Mouse (Mus musculus): Measurements from ENCODE around the gene Ctsw. TPM values are rescaled to one million over a fixed set of nuclear protein-coding genes. Genes with fewer than 3 reads are reported as not detected.

Ctsw gene
- total and polyA plus RNA-seq, 2 experiments from 2014 or later: 0.33 to 1.9 TPM

GRCm38 (mm10) chr19:5429806-5430205, 38.5 kb downstream of the Ctsw start:
- ATAC-seq (ENCODE audit: low FRiP score) (no peak), DNase-seq (ENCODE audit: low spot score) (peak; percentile 26)
- Histone ChIP-seq H3K9me3 (ENCODE audit: low read length) (no peaks in the 10 kb centered on the region), H3K4me2 (ENCODE audit: low read depth, low read length, poor library complexity, severe bottlenecking) (no peak overlapping the region), H3K27ac (ENCODE audit: low read depth, low read length) (no peak overlapping the region), H3K9ac (replicated peaks; ENCODE audit: low read length, poor library complexity, severe bottlenecking) (no peak overlapping the region), H3K4me3 (ENCODE audit: low read depth, low read length) (no peak overlapping the region), H3K4me1 (ENCODE audit: insufficient read depth, low read length) (peaks cover 16% of the 10 kb centered on the region), H3K27me3 (ENCODE audit: insufficient read depth, low read length) (no peaks in the 10 kb centered on the region), H3K36me3 (ENCODE audit: insufficient read depth, low read length) (peaks cover 11% of the 10 kb centered on the region; the same call in 1 of the 2 replicates)
- TF ChIP-seq CTCF (IDR thresholded peaks at IDR 0.05): no peak
- 68% methylated on average over 8 of the region's 8 CpGs for WGBS

- no peaks in the 10 kb centered on the region for H3K9me3 ChIP-seq (ENCODE audit: low read length)
- peaks cover 11% of the 10 kb centered on the region; the same call in 1 of the 2 replicates for H3K36me3 ChIP-seq (ENCODE audit: insufficient read depth, low read length)
- no peak overlapping the region for H3K27ac ChIP-seq (ENCODE audit: low read depth, low read length)
- H3K4me3 ChIP-seq (ENCODE audit: low read depth, low read length): no peak overlapping the region
- H3K4me2 ChIP-seq (ENCODE audit: low read depth, low read length, poor library complexity, severe bottlenecking): no peak overlapping the region
- no peak for TF ChIP-seq CTCF (IDR thresholded peaks at IDR 0.05)
- DNase-seq (ENCODE audit: low spot score): no peak
- no peak for ATAC-seq (ENCODE audit: low FRiP score)
- 86% methylated on average over 4 of the region's 4 CpGs for WGBS
- no peaks in the 10 kb centered on the region for H3K27me3 ChIP-seq (ENCODE audit: insufficient read depth, low read length)
- H3K9ac ChIP-seq (replicated peaks; ENCODE audit: low read length, poor library complexity, severe bottlenecking): no peak overlapping the region; the same call in 1 of the 2 replicates
- peaks cover 16% of the 10 kb centered on the region for H3K4me1 ChIP-seq (ENCODE audit: insufficient read depth, low read length)
Observed at GRCm38 (mm10) chr19:5429219-5429618, 39.1 kb downstream of the Ctsw start.

- Histone ChIP-seq H3K4me1 (ENCODE audit: insufficient read depth, low read length) (peaks cover 17% of the 10 kb centered on the region), H3K27ac (ENCODE audit: low read depth, low read length) (no peak overlapping the region), H3K4me2 (ENCODE audit: low read depth, low read length, poor library complexity, severe bottlenecking) (no peak overlapping the region), H3K9me3 (ENCODE audit: low read length) (no peaks in the 10 kb centered on the region), H3K27me3 (ENCODE audit: insufficient read depth, low read length) (no peaks in the 10 kb centered on the region), H3K4me3 (ENCODE audit: low read depth, low read length) (no peak overlapping the region), H3K9ac (replicated peaks; ENCODE audit: low read length, poor library complexity, severe bottlenecking) (no peak overlapping the region), H3K36me3 (ENCODE audit: insufficient read depth, low read length) (peaks cover 11% of the 10 kb centered on the region; the same call in 1 of the 2 replicates)
- peak; percentile 67 for TF ChIP-seq CTCF (IDR thresholded peaks at IDR 0.05)
- peak; percentile 51 for DNase-seq (ENCODE audit: low spot score)
- no peak for ATAC-seq (ENCODE audit: low FRiP score)
- WGBS: 78% methylated on average over 2 of the region's 2 CpGs
Observed at GRCm38 (mm10) chr19:5428083-5428482, 40.2 kb downstream of the Ctsw start.

GRCm38 (mm10) chr19:5426640-5427290, 41.5 kb downstream of the Ctsw start:
- no peak overlapping the region for H3K9ac ChIP-seq (replicated peaks; ENCODE audit: low read length, poor library complexity, severe bottlenecking)
- H3K27ac ChIP-seq (ENCODE audit: low read depth, low read length): no peak overlapping the region
- DNase-seq (ENCODE audit: low spot score) (no peak), ATAC-seq (ENCODE audit: low FRiP score) (no peak)
- H3K9me3 ChIP-seq (ENCODE audit: low read length): no peaks in the 10 kb centered on the region
- H3K4me1 ChIP-seq (ENCODE audit: insufficient read depth, low read length): peaks cover 20% of the 10 kb centered on the region
- no peak for TF ChIP-seq CTCF (IDR thresholded peaks at IDR 0.05)
- peaks cover 17% of the 10 kb centered on the region; the same call in 1 of the 2 replicates for H3K36me3 ChIP-seq (ENCODE audit: insufficient read depth, low read length)
- WGBS: 89% methylated on average over 13 of the region's 13 CpGs
- H3K27me3 ChIP-seq (ENCODE audit: insufficient read depth, low read length): no peaks in the 10 kb centered on the region
- H3K4me2 ChIP-seq (ENCODE audit: low read depth, low read length, poor library complexity, severe bottlenecking): 0 out of 2 replicates have a peak overlapping the region, but pooled peaks have one; percentile 74
- no peak overlapping the region for H3K4me3 ChIP-seq (ENCODE audit: low read depth, low read length)

- H3K4me3 ChIP-seq (ENCODE audit: low read depth, low read length): peak overlapping the region; percentile 70
- H3K27me3 ChIP-seq (ENCODE audit: insufficient read depth, low read length): no peaks in the 10 kb centered on the region
- H3K9me3 ChIP-seq (ENCODE audit: low read length): no peaks in the 10 kb centered on the region
- WGBS: 93% methylated on average over 18 of the region's 18 CpGs
- H3K4me2 ChIP-seq (ENCODE audit: low read depth, low read length, poor library complexity, severe bottlenecking): peak overlapping the region; percentile 74
- peaks cover 20% of the 10 kb centered on the region for H3K4me1 ChIP-seq (ENCODE audit: insufficient read depth, low read length)
- peaks cover 23% of the 10 kb centered on the region for H3K36me3 ChIP-seq (ENCODE audit: insufficient read depth, low read length)
- no peak for TF ChIP-seq CTCF (IDR thresholded peaks at IDR 0.05)
- ATAC-seq (ENCODE audit: low FRiP score) (no peak), DNase-seq (ENCODE audit: low spot score) (no peak)
- H3K9ac ChIP-seq (replicated peaks; ENCODE audit: low read length, poor library complexity, severe bottlenecking): peak overlapping the region; percentile 95
- peak overlapping the region; percentile 86 for H3K27ac ChIP-seq (ENCODE audit: low read depth, low read length)
Observed at GRCm38 (mm10) chr19:5425906-5426565, 42.3 kb downstream of the Ctsw start.
